Mouse (Mus musculus) left cerebral cortex, postnatal 10 days (tissue): ENCODE data around the gene Tfrc. TPM values are rescaled to one million over a fixed set of nuclear protein-coding genes. Genes with fewer than 3 reads are reported as not detected.

Experiments
- DNase-seq, 2 experiments: peaks; one replicate each; pipeline ENCODE4 v3.0.0; 2021 to 2022; ENCODE audit warnings: low spot score in 2 of 2, mixed read lengths in 1 of 2; ENCODE audit errors: extremely low spot score in 1 of 2
- intact Hi-C: fragments of 180-260 bp; cut with DNase I; formaldehyde crosslinking; loops from one replicate; pipeline ENCODE4 v1.15.1; 2025
- total RNA-seq, 2 experiments: library from RNA; stranded (reverse); gene quantifications; 2 replicates each; pipeline ENCODE4 v1.2.3; 2021

Tfrc gene
- total RNA-seq, 2 experiments from 2014 or later = 106 to 111 TPM

DNA sequence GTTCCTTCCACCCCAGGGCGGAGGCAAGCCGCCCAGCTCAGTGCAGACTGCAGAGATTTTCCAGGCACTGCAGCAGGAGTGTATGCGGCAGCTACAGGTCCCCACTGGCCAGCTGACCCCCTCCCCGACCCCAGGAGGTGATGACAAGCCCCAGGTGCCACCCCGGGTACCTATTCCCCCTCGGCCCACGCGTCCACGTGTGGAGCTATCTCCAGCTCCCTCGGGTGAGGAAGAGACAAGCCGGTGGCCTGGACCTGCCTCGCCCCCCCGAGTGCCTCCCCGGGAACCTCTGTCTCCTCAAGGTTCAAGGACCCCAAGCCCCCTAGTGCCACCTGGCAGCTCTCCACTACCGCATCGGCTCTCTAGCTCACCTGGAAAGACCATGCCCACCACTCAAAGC is 71.3 kb downstream of the Tfrc start:
- intact Hi-C loops = no loop called here
- DNase-seq = no peak

DNA sequence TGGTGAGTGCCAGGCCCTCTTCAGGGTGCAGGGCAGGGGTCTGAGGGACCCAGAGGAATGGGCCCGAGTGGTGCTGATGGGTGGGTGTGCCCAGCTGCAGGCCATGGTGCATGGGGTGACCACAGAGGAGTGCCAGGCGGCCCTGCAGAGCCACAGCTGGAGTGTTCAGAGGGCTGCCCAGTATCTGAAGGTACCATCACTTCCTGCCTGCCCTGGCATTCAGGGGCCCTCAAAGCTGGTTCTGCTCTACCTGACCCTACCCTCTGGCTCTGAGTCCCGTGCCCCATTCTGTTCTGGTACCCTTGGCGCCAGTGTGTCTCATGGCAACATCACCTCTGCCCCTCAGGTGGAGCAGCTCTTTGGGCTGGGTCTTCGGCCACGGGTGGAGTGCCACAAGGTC is 72.1 kb downstream of the Tfrc start:
- intact Hi-C loops = no loop called here
- peak in 1 of 2 experiments; percentile 19 for DNase-seq

DNA sequence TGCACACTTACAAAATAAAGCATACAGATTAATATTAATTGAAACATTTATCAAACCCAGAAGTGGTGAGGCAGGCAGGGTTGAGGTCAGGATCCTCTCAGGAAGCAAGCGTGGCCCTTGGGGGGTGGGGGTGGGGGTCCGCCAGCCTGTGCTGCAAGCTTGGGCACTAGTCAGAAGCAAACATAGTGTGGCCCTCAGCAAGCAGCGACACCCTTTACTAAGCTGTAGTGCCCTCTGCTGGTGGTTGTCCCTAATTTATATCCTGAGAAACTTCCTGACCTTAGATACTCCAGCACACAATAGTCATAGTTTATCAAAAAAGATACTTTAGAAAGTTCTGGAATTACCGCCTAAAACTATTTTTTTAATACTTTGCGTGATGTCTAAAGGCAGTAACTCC is 73.5 kb downstream of the Tfrc start:
- intact Hi-C loops = no loop called here
- DNase-seq = peak in 1 of 2 experiments; percentile 79

Other genes starting within 250 kb of the Tfrc start
- gene Tm4sf19, start 208.4 kb upstream of the Tfrc start, total RNA-seq = under 1 TPM in 1 of 2 experiments, not detected in 1; 0.28 TPM
- gene Tctex1d2, start 189.2 kb upstream of the Tfrc start, total RNA-seq = 10 to 100 TPM; 13.9 to 16.1 TPM
- gene Pcyt1a, start 178.0 kb upstream of the Tfrc start, total RNA-seq = 10 to 100 TPM; 44.1 to 44.3 TPM
- not detected for gene Slc51a, start 121.0 kb upstream of the Tfrc start, total RNA-seq
- gene Zdhhc19, start 112.7 kb upstream of the Tfrc start, total RNA-seq = not detected
- 100 to 1,000 TPM in 1 of 2 experiments, 10 to 100 TPM in 1; 93.2 to 107 TPM for gene Tnk2, start 35.0 kb downstream of the Tfrc start, total RNA-seq
- not detected for gene Muc4, start 127.0 kb downstream of the Tfrc start, total RNA-seq
- not detected for gene Muc20, start 188.5 kb downstream of the Tfrc start, total RNA-seq
- gene Smbd1, start 201.6 kb downstream of the Tfrc start, total RNA-seq = not detected